Mouse (Mus musculus) A20 (cell line): ENCODE measurements around the gene Pdcd6.
A peak's percentile ranks its signal among the peaks of the same experiment; 100 is the strongest.

Experiments
- DNase-seq: peaks from one replicate; pipeline ENCODE4 v3.0.0-alpha.2; 2011; ENCODE audit warnings: low read depth, low spot score

The Pdcd6 gene

DNA sequence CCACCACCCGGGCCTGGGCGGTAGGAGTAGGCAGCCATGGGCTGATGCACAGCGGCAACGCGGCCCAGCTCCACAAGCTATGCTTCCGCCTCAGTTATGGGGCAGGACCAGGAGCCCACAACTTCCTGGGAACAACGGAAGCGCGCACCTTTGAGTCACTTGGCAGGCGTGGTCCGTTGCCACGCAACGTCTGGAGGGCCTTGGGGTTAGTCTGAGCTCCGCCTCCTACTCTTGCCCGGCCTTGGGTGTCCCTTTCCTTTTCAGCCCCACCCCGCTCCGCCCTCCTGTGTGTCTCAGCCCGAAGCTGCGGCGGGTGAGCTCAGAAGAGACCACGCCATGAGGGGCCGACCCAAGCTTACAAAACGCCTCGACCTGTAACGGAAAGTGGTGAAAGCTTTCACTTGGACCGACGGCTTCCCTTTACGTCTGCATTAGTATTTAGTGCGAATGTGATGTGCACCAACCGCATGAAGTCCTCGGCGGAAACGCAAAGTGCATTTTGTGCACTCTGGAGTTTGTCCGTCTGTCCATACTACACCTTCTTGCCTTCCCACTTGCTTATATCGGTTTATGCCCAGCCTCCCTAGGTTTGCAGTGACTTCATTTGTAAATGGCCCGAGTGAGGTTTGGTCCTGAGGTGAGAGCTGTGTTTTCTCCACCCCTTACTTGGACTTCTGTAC, at the start of gene Pdcd6:
TSS of gene Pdcd6 (minus strand) at position 411 of the 680 bp plus-strand sequence.
- peak; percentile 98 for DNase-seq

DNA sequence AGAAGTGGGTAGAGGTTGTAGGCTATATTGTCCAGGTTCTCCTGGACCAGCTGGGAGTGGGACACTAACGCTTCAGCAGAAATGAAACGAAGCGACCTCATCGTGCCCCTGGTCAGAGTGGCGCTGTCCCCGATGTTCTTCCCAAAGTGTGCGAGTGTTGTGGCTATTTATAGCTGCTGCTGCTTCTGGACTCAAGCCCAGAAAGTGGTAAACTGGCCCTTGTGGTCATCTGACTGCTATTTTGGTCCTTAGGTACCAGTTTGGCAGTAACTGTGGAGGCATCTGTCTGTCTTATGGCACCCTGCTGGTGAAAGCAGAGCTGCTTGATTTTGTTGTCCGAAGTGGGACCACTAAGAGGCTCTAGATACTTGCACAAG, 46.5 kb upstream of the Pdcd6 start, which contains the start of gene Lrrc14b:
TSS of gene Lrrc14b (minus strand) at position 147 of the 377 bp plus-strand sequence.
- DNase-seq: no peak

DNA sequence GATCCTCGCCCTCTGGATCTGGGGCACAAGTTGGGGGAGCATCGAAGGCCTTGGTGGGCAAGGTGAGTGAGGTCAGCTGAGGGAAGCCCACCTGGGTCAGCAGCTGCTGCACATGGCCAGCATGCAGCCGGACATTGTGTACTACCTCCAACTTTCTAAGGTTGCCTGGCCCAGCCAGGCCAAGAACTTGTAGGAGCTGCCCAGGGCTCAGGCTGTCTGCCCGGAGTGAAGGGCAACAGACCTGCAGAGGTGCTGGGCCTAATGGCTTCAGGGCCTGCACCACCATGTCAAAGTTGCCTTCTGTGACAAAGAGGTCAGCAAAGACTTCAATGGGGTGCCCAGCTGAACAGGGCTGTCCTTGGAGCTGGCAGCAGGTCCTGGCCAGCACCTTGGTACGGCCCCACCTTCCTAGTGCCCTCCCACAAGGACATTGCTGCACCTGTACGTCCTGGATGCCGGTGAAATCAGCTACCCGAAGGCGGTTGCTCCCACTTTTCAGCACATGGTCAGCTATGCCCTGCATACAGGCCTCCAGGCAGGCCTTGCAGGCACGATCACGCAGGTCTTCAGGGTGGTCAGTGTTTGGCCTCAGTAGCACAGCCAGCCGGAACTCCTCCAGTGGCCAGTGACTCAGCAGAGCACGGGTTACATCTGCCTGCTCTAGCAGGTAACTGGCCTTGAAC, 45.9 kb upstream of the Pdcd6 start:
- DNase-seq: no peak

DNA sequence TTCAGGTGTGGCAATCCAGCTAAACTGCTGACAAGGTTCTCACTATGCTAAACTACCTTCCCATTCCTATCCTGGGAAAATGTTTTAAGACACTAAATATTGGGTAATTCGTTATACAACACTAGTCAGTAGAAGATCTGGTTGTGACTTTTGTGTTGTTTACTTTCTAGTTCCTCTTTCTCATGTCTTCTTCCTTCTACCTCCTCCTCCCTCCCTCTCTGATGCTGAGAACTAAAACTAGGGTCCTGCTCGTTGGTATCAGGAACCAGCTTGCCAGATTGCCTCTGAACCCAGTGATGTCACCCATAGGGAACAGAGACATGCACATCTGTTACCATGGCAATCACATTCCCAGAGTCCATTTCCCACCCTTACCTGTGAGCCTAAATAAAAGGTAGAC, 44.8 kb upstream of the Pdcd6 start:
- DNase-seq: peak; percentile 50

DNA sequence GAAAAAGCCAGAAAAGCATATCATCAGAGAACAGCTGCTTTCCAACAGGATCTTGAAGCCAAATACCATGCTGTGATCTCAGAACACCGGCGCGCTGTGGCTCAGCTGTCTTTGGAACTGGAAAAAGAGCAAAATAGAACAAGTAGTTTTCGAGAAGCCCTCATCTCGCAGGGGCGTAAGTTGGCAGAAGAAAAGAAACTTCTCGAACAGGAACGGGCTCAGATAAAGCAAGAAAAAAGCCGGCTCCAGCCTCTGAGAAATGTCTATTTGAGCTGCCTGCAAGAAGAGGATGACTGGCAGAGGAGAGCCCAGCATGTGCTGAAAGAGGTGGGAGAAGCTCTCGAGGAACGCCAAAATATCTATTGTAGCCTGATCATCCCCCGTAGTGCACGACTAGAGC, 39.1 kb upstream of the Pdcd6 start:
- no peak for DNase-seq

DNA sequence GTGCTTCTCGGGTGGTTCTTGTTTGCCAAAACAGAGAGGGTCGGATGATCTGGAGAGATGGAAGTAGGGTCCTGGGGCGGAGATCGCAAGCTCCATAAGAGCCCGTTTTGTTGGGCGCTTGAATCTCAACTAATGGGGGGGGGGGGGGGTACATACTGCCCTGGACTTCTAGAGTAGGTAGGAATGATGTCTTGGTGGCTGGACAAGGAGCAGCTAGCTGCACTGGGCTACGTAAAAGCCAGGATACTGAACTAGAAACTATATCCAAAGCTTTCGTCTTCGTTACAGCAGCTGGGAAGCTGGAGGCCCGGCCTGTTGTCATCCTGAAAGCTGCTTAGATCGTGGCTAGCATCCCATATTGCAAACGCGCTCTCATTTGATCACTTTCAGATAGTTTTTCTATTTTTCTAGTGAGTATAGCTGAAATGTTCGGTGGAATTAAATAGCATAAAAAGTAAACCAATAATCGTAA, 33.1 kb upstream of the Pdcd6 start:
- no peak for DNase-seq

DNA sequence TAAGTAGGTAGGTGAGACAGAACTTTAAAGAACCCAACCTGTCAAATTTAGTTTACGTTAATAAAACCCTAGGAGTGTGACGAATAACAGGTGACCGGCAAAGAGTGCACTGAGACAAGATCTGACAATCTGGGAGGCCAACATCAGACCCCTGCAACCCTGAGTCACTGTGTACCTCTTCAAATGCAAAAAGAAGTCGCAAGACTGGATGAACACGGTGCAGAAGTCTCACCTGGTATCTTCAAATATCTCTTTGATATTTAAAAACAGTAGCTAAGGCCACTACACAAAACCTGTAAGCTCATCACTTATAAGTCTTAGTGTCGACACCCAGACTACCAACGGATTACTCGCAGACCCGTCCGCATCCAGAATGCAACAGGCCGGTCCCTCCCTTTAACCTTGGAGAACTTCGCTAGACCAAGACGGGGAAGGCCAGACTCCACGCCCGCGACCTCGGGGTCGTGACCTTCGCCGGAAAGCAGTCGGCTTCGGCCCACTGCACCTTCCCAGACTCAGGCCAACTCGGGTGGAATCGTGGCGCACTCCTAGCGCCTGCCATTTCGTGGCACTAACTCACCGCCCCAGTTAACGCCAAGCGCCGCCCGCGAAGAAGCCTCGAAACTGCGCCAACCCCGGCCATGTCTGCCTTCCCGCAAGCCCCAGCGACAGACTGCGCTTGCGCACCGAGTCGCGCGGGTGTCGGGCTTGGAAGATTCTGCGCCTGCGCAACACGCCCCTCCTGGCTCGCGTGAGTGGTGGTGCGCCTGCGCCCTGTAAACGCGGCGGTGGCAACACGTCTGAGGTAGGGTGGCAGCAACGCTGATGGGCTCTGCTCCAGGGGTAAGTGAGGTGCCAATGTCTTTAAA, 32.4 kb upstream of the Pdcd6 start, which contains the start of the genes Sdha and Ccdc127:
TSS of gene Sdha (minus strand) at position 715 of the 869 bp plus-strand sequence.
TSS of gene Ccdc127 (plus strand) at position 744 of the 869 bp plus-strand sequence.
- peak; percentile 97 for DNase-seq

DNA sequence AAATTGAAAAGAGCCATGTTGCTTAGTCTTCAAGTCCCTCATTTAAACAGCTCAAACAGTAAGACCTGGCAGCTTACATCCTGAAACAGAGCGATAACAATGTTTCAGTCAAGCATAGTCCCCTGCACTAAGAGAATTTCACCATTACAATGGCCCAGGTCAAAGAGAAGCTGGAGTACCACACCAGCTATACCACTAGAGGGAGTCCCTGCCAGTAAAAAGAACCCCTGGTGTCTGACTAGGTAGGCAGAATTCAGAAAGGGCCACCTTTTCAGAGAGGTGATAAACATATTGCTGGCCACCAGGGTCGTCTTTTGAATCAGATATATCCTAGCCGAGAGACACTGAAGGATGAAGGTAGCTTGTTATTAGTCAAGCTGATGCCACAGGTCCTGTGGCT, 23.7 kb upstream of the Pdcd6 start:
- peak; percentile 70 for DNase-seq

DNA sequence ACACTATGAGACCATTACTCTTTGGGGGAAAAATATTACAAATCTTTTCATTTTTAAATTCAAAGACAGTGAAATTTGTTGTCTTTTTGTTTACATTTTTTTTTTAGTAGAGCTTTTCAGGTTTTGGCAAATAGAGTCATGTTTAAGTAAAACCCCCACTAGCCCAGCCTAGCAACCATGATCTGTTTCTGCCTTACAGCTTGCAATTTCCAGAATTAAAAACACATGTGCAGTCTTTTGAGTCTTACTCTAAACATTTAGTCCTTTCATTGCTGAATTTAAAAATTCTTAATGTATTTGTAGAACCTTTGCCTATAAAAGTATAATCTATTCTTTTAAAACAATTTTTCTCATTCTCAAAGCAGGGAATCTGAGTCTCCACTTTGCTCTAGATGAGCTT, 11.9 kb upstream of the Pdcd6 start:
- no peak for DNase-seq

DNA sequence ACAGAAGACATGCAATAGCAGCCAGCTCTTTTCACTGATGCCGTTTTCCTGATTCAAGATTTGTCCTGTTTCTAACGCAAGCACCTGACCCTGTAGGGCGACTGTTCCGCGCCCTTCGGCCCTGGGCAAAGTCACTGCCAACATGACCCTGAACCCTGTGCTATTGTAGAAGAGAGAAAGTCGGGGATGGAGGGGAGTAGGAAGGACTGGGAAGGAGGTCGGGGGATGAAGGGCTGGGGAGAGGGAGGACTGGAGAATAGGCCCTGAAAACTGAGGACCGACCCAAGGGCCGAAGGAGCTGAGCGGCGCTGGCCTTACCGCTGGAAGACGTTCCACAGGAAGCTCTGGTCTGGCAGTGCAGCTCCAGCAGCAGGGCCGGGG, 601 bp downstream of the Pdcd6 start:
- DNase-seq: no peak

DNA sequence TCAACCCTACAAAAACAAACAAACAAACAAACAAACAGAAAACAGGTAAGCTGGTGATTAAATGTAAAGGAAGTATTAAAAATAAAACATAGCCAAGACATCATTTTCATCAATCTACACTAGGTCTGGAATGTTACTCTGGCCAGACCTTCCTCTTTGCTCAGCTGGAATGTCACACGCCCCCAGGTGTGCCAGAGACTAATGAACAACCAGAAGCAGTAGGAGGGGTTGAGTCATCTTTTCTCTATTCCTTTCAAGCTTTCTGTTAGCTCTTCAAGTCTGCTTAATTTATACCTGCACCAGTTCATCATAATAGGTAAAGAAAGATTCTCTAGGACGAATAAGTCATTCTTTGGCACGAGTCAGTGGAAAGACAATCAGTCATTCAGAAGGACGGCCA, 994 bp downstream of the Pdcd6 start:
- DNase-seq: no peak

DNA sequence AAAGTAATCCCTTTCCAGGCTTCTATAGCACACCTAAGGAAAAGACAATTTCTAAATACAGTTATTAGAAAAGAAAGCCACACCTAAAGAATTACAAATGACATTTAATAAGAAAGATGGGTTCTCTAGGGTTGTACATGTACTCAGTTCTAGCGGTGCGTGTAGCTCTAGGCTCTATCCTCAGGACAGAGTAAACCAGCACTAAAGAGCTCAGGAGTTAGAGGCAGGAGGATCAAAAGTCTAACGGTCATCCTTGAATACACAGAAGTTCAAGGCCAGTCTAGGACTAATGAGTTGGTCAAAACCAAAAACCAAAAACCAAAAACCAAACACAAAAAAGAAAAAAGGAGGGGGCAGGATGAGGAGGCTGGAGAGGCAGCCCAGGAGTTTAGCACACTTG, 2.8 kb downstream of the Pdcd6 start:
- no peak for DNase-seq

DNA sequence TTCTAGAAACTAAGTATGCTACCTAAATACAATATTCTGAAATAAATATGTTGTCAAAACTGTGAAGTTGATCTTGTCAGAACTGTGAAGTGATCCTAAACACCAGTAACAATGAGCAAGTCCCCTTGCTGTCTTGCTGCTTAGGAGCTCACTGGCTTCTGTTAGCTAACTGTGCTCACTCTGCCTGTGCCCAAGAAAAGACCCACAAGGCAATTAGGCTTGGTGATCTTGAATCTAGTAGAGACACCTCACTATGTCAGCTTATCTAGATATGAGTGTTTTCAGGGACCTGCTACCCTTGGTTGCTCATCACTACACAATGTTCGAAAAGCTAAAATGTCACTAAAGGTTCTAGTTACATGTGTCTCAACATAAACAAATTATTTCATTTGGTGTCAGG, 11.6 kb downstream of the Pdcd6 start:
- DNase-seq: no peak

DNA sequence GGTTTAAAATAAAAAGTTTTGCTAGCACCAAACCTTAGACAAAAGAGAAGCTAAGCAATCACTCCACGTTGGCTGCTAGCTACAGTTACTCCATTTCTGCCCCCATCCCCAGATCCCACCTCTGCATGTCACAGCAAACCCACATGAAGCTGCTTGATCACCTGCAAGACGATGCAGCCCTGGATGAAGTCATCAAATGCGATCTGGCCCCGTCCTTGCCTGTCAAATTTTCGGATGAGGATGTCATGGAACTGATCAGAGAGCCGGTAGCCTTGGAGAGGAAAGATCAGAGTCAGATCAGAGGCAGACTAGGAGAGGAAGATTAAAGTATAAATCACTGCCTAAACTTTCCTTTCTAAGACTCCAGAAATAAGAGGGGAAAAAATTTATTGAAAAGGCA, 12.0 kb downstream of the Pdcd6 start:
- DNase-seq: no peak

DNA sequence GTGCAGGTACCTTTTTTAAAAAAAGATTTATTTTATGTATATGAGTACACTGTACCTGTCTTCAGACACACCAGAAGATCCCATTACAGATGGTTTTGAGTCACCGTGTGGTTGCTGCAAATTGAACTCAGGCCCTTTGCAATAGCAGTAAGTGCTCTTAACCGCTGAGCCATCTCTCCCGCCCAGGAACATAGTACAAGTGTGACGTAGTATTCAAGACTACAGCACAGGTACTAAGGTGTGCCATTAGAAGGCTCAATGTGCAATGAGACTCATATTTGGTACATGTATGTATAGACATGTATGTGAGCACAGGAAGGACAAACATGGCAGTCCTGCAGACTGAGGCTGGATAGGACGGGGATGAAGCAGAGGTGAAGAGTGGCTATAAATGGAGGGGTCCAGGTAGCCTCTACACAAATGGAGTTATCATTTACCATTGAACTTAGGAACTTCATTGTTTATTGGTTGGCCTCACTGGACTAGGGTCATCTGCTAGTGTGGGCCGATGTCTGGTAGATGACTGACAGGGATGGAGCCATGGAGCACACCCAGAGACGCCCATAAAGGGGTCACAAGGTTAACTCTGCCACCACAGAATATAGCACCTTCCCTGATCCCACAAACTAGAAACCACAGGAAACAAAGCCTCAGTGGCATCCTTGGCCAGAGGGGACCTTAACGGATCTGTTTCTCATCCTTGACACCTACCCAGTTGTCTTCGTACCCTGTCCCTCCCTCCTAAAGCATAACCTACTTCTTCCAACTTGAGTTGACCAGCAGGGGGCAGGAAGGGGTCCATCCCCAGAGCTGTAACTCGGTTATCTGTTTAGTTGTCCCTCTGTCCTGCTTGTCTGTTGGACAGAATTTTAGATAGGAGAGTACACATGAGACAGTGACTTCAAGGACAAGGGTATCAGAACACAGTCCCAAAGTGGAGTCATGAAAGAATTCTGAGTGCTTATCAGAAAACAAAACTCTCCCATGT, 15.0 kb downstream of the Pdcd6 start:
- peak; percentile 23 for DNase-seq

DNA sequence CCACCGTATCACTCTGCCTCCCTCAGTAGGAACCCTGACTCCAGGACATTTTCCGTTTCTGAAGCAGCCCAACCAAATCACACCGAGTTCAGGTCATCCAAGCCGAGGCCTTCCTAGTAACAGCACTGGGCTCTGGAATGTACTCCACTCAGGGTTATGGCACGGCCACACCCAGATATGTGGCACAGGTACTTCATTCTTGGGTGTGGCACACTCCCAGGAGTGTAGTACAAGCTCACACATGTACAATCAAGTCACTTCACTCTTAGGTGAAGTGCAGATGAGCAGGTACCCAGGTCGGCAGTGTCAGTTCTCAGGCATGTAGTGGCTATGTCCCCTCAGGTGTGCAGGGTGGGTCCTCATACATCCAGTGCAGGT, 15.8 kb downstream of the Pdcd6 start:
- no peak for DNase-seq

DNA sequence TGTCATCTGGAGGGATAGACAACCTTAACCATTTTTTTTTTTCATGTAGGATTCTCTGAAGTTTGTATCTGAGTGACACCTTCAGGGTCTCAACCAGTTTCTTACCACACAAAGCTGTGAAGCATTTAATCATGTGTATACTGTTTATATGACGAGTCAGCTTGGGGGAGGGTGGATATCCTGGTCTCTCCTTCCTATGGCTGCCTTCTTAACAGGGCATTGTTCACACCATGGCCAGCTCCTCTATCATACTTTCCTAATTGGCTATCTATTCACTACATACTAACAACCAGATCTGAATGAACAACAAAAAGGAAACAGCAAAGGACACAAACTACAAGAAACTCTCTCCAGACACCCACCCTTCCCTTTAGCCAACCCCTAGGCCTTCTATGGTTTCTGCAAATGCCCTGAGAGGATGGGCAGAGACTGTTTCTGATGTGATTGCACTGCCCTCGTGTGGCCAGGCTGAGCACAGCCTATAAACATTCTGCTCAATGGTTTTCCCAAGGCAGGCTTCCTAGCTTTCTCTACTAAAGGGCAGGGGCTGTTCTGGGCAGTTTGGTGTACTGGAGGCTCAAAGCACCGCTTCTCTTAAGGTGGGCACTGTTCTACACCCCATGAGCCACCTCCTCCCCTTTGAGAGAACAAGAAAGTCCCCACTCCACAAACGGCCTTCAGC, 16.3 kb downstream of the Pdcd6 start:
- DNase-seq: peak; percentile 54

DNA sequence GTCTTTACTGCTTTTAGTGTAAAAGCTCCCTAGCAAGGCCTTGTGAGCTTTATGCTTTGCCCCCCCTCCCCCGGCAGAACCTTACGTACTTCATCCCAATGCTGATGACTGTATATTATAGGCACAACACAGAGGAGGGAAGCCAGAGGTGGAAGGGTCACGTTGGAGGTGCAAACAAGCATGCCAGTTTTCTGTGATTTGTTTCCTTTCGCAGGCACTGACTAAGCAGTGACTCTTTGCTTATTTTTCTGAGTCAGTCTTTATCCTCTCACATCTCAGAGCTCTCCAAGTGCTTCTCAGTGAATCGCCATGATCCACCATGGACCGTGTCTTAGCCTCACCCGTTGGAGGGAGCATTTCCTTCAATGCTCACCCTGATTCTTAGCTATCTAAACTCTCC, 21.0 kb downstream of the Pdcd6 start:
- DNase-seq: no peak

DNA sequence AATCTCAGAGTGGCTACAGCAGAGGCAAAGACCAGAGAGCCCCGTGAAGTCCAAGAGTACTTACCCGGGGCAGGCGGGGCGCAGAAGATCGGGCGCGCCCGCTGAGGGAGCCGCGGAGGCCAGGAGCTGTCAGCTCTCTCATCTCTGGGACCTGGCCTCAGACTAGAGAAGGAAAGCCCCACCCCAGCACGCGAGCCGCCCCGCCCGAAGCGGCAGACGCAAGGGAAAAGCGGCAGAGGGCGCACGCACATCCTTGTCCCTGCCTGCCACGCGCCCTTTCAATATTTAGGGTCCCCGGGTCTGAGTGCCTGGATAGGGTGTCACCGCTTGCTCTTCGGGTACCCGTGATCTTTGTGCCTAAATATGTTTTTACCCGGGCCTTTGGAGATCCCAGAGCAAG, 25.2 kb downstream of the Pdcd6 start, which contains the start of gene Ahrr:
TSS of gene Ahrr (minus strand) at position 165 of the 400 bp plus-strand sequence.
- DNase-seq: no peak

DNA sequence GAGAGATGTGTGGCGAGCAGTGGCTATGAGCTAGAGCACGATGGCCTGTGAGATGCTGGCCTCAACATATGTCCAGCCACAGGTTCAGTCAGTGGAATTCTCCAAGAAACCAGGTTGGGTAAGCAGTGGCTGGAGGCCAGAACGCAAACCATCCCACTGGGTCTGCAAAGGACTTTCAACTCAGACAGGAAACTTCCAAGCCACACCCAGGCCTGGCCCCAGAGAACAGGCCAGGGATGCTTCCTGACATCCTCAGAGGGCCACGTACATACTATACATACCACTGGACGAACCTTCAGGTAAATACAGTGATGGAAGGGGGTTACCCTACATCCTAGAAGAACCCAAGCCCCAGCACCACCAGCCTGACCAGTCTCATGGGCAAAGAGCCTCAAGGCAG, 27.7 kb downstream of the Pdcd6 start:
- no peak for DNase-seq
